Mouse (Mus musculus) brain, embryonic 14.5 days (tissue): ENCODE data around the gene Slit2.

Experiments
- CTCF ChIP-seq: fragments of 200-500 bp; IDR thresholded peaks from 2 replicates; pipeline ENCODE4 v1.5.1; 2012; ENCODE audit warnings: inconsistent platforms, mild to moderate bottlenecking, moderate library complexity, borderline replicate concordance; ENCODE audit not compliant: insufficient read depth, insufficient read length; ENCODE audit errors: extremely low read depth
- POLR2A ChIP-seq: fragments of 200-500 bp; IDR thresholded peaks from 2 replicates; pipeline ENCODE4 v1.6.1; 2012; ENCODE audit warnings: mild to moderate bottlenecking, inconsistent platforms, borderline replicate concordance; ENCODE audit not compliant: poor library complexity, insufficient read depth, insufficient read length, severe bottlenecking; ENCODE audit errors: extremely low read depth

- no peak for TF ChIP-seq CTCF
- no peak for TF ChIP-seq POLR2A
Measured at GRCm38 (mm10) chr5:48215248-48215647, 232.3 kb downstream of the Slit2 start.
